Mouse (Mus musculus): Measurements from ENCODE around the gene Vsig2.

Vsig2 gene

GRCm38 (mm10) chr9:37536851-37537250, 2.2 kb upstream of the Vsig2 start:
- DNase-seq, result no peak

DNA sequence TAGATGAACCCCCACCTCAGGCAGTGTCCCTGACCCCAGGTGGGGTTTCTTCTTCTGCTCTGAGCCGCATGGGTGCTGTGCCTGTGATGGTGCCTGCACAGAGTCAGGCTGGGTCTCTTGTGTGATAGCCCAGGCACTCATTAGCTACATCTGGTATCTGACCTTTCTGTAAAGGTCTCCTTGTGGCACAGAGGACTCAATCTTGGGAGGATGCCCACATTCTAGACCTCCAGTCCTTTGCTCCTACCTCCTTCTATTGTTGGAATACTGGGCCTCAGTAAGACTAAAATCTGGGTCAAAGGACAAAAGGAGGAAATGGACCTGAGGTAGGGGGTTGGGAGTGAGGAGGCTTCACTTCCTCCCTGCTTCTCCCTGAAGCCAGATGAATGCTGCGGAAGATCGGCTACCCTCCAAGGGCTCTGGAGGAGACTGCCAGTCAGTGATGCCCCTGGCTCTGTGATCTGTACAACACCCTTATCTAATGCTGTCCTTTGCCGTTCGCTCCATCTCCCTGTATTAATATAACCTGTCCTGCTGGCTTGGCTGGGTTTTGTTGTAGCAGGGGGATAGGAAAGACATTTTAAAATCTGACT, 1.3 kb upstream of the Vsig2 start:
- peak; percentile 30 to 50 for DNase-seq

DNA sequence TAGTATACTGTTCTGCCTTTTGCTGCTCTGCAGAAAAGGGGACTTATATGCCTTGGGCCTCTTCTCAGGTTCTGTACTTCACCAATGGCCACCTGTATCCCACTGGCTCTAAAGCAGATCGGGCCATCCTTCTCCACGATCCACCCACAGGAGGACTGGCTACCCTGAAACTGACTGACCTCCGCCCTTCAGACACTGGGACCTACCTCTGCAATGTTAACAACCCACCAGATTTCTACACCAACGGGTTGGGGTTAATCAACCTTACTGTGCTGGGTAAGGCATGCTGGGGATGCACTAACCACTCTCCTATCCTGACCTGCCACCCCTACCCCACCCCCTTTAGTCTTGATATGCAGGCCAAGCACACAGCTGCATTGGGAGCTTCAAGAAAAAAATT, 1.2 kb downstream of the Vsig2 start:
- DNase-seq, result no peak

DNA sequence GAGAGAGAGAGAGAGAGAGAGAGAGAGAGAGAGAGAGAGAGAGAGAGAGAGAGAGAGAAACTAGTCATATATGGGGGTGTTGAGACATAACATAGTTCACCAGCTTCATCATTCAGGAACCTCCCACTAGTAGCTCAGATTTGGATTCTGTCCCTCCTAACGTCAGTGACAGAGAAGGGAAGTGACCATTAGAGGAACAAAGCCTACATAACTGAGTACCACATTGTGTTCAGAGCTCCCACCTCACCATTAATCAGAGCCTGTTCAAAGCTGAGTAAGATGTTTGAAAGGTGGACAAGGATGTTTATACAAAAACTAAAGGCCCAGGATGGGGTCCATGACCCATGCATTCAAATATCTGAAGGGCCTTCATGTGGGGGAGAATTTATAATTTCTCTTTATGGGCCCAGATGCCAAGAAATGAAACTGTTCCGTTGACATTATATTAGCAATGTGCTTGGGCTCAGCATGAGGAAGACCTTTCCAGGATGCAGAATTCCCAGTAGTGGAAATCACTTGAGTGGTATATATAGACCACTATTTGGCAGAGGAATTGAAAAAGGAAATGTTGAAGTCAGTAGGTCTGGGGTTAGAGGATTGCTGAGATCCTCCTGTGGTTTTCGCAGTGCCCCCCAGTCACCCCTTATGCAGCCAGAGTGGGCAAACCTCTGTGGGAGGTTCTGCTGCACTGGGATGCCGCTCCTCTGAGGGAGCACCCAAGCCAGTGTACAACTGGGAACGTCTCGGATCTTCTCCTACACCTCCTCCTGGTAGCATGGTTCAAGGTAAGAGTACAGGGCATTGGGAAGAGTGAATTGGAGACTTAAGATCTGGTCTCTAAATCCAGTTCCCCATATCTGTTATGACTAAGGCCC, 1.9 kb downstream of the Vsig2 start:
- peak in 1 of 2 experiments; percentile 15 for DNase-seq

GRCm38 (mm10) chr9:37541851-37542642, 3.0 kb downstream of the Vsig2 start:
- DNase-seq, result peak in 1 of 2 experiments; percentile 15

DNA sequence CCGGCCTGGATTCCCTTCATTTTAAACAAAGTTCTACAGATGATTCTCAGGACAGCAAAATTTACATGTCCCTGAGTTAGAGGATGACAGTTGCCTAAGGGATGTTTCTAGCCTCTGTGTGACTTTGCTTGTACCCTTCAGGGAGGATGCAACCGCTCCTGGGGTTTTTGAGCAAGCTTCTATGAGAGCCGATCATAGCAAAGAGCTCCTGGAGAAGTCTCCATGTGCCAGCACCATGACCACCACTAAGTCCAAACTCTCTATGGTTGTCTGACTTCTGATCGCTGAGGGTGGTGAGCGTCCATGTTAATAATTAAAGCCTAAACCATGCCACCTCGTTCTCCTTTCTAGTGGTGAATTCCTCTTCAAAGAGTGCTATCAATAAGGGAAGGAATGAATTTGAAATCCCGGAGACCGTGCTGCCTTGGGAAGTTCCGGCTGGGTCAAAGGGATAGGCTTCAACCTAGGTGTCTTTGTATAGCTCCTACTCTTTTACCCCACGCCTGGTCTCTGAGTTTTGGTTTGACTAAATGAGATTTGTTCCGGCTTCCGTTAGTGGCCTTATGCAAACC, 4.9 kb downstream of the Vsig2 start:
- no peak for DNase-seq

DNA sequence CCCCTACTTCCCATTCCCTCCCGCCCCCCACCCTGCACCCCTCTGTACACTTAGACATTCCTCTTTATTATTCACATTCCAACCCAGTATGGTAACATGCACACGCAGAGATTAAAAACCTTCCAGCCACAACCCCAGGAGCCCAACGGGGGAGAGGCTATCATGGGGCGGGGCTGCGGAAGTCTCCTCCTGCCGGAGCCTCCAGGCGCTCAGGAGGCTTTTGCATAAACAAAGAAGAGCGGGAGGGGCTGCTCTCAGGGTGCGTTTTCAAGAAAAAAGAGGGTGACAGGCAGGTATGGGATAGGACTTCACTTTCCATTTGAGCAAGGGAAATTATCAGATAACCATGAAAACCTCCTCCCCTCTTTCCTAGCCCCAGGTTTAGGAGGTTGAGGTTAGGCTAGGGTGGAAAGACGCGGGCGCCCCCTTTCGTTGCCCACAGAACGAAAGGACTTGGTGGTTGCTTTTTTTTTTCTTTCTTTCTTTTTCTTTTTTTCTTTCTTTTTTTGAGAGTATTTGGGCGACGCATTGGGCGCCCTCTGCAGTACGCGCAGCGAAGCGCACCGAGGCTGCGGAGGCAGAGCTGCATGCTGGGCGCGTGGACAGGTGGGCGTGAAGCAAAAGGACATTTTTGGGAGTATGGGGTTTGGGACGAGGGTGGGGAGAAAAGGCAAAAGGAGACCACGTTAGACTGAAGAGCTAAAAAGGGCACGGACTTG, 5.6 kb downstream of the Vsig2 start:
- DNase-seq, result peak; percentile 81 to 85

DNA sequence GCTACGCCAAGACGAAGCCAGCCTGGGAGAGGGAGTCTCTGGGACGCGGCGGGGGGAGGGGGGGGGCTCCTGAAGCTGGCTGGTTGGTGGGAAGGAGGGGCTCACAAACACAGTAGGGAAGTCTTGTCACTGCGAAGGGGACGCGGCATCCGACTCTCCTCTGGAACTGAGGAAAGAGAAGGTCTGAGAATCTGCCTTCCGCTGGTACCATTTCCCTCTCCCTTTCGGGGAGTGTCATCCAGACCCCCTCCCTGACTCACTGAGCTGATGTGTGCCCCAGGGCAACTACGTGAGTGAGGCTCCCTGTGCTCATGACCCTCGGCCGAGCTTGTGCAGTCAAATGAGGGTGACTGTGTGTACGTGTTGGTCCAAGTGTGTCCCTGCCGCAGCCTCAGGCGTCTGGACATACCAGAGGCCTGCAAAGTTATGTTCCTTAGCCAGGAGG, 6.1 kb downstream of the Vsig2 start:
- DNase-seq, result no peak

GRCm38 (mm10) chr9:37545847-37546452, 6.9 kb downstream of the Vsig2 start:
- DNase-seq, result no peak

DNA sequence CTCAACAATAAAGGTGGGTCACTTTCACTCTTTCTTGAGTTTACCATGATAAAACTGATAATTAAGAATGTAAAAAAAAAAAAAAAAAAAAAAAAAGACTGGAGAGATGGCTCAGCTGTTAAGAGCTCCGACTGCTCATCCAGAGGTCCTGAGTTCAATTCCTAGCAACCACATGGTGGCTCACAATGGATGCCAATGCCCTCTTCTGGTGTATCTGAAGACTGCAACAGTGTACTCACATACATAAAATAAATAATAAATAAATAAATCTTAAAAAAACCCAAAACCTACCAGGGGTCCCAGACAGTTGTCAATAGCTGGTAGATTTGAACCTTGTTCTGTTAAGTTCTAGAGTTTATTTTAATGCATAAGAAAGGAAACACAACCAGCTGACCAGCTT, 7.8 kb downstream of the Vsig2 start:
- no peak for DNase-seq

- DNase-seq, result no peak
Observed at GRCm38 (mm10) chr9:37550435-37550834, 11.4 kb downstream of the Vsig2 start.

- DNase-seq, result no peak
Observed at GRCm38 (mm10) chr9:37551751-37552531, 12.9 kb downstream of the Vsig2 start.

GRCm38 (mm10) chr9:37552536-37553293, 13.7 kb downstream of the Vsig2 start, which contains the start of gene Nrgn:
Gene Nrgn (minus strand): TSS chr9:37552904.
- peak; percentile 88 to 89 for DNase-seq

DNA sequence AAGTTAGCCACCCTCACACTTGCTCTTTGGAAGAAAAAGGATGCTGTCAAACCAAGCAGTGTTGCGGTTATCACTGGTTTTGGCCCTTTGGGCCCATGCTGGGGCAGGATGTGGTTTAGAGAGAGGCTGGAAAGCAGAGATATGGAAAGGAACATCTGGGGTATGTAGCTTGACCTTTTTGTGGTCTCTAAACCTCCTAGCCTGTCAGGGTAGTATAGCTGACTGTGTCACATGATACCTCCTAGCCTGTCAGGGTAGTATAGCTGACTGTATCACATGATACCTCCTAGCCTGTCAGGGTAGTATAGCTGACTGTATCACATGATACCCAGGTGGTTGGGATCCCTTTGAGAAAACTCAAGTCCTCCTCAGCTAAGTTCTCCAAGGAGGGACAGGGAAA, 15.2 kb downstream of the Vsig2 start:
- DNase-seq, result no peak

DNA sequence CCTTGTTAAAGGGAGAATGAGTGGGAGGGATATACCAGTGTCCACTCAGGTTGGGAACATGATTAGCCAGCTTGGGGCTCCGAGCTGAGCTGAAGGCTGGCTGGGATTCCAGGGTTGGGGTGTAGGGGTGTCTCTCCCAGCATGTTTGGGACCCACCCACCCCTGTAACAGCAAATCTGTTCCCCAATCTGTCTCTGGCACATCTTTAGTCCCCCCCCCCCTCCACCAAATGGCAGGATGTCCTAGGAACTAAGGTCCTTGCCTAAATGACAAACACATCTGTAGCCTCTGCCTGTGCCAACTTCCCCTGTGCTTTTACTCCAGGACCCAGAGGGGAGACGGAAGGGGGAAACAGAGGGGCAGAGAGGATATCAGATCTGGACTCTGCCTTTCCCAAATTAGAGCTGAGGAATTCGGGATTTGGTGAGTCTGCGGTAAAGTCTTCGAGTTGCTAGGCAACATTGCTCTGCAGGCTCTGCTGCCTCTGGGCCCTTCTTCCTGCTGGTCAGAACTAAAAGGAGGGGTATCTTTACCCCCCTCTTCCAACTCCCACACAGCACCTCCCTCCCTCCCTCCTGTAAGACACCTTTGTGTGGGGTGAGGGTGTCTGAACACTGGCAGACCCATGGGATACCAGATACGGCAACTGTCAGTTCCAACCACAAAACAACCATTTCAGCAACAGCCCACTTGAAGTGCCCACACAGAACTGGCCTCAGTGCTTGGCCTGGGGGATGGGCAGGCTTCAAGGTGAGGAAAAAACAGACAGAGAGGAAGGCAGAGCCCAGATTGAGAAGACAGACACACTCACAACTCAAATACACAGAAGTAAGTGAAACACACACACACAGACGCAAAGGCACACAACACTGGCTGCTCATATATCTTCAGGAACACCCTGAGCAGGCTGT, 16.0 kb downstream of the Vsig2 start, which contains the start of gene Siae:
Gene Siae (plus strand): TSS at position 861 of the 911 bp plus-strand sequence.
- DNase-seq, result no peak

DNA sequence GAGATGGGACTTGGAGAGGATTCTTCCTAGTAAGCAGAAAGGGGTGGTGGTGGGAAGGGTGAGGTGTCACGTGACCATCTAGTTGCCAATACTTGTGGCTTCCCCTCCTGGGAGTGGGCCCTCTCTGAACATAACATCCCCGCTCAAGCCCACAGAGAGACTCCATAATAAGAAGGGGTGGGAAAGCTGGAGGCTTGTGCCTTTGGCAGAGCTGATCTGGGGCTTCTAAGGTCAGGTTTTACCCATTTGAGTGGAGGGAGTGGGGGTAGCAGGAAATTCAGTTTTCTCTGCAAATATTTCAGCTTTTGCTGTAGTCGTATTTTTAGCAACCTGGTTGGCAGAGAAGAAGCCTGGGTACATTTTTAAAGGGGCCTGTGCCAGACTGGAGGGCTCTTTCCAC, 17.3 kb downstream of the Vsig2 start:
- no peak for DNase-seq

GRCm38 (mm10) chr9:37560617-37561016, 21.6 kb downstream of the Vsig2 start:
- no peak for DNase-seq

GRCm38 (mm10) chr9:37563805-37564204, 24.8 kb downstream of the Vsig2 start:
- DNase-seq, result no peak

DNA sequence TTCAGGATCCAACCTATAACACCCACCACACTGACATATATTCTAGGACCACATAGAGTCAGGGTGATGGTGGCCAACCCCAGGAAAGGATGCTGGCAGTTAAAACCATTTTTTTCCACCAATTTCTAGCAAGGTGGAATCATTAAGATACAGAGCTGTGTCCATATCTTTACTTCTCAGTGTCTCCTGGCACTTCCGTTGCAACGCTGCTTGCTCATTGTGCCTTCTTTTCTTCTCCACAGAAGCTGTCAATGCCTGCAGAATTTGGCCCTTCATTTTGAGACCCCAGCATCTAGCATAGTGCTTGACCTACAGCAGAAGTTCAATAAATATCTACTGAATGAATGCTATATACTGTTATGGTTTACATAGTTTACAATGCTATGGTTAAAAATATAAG, 28.0 kb downstream of the Vsig2 start:
- DNase-seq, result no peak

Measured in lung, postnatal 4 days (tissue).